Mouse (Mus musculus) testis, postnatal 10 days (tissue): ENCODE data around the gene Gata1.
"Not testable (repeated sequence)": the region's sequence is repeated elsewhere in the genome, so short reads cannot be mapped to it uniquely, and the experiment has no call there.

Experiments
- DNase-seq: peaks from one replicate; pipeline ENCODE4 v3.0.0; 2021; ENCODE audit warnings: low spot score

Gata1 gene

GRCm38 (mm10) chrX:7963829-7964626 is 13.8 kb downstream of the Gata1 start:
- no peak for DNase-seq

GRCm38 (mm10) chrX:7958868-7959267 is 19.0 kb downstream of the Gata1 start:
- no peak for DNase-seq

- no peak for DNase-seq
Measured at GRCm38 (mm10) chrX:7950091-7950490, 27.8 kb downstream of the Gata1 start.

- peak; percentile 90 for DNase-seq
Measured at GRCm38 (mm10) chrX:7947900-7948492, 29.9 kb downstream of the Gata1 start.

- DNase-seq, result peak; percentile 61
Measured at GRCm38 (mm10) chrX:7947108-7947899, 30.6 kb downstream of the Gata1 start, which contains the start of gene Hdac6. Gene Hdac6 (minus strand): TSS chrX:7947889.

- no peak for DNase-seq
Measured at GRCm38 (mm10) chrX:7945618-7946017, 32.3 kb downstream of the Gata1 start.

GRCm38 (mm10) chrX:7937667-7938066 is 40.2 kb downstream of the Gata1 start:
- DNase-seq, result no peak

GRCm38 (mm10) chrX:7936874-7937273 is 41.0 kb downstream of the Gata1 start:
- DNase-seq, result no peak

- DNase-seq, result no peak
Measured at GRCm38 (mm10) chrX:7928270-7928790, 49.5 kb downstream of the Gata1 start, which contains the start of gene Eras. Gene Eras (minus strand): TSS chrX:7928607.

GRCm38 (mm10) chrX:7927116-7927515 is 50.8 kb downstream of the Gata1 start:
- DNase-seq, result no peak

GRCm38 (mm10) chrX:7926266-7926665 is 51.6 kb downstream of the Gata1 start:
- DNase-seq, result no peak

GRCm38 (mm10) chrX:7922032-7922431 is 55.8 kb downstream of the Gata1 start:
- peak; percentile 42 for DNase-seq

- no peak for DNase-seq
Measured at GRCm38 (mm10) chrX:7919601-7920383, 58.1 kb downstream of the Gata1 start, which contains the start of gene Pcsk1n. Gene Pcsk1n (plus strand): TSS chrX:7919822.

- not testable (repeated sequence) for DNase-seq
Measured at GRCm38 (mm10) chrX:7917960-7918359, 59.9 kb downstream of the Gata1 start.

- not testable (repeated sequence) for DNase-seq
Measured at GRCm38 (mm10) chrX:7915669-7916068, 62.2 kb downstream of the Gata1 start.

- DNase-seq, result no peak
Measured at GRCm38 (mm10) chrX:7910473-7910872, 67.4 kb downstream of the Gata1 start.
